Comparison of ENCODE assay signal across 30 mouse cellular contexts in genomic region chr9:11872059-11872458, GRCm38 (mm10).
"Had no signal": no experiment of that assay in that cellular context is flagged by ENCODE, and none has a peak within 500 bp of the region (broad histone marks: within the 10 kb centered on the region; RNA-seq: fewer than 3 reads in every experiment).

No protein-coding gene starts in this region.

- H3K9ac ChIP-seq: heart, embryonic 12.5 days; heart, embryonic 13.5 days; heart, embryonic 15.5 days; hindbrain, embryonic 12.5 days; hindbrain, embryonic 13.5 days; hindbrain, embryonic 14.5 days; hindbrain, embryonic 15.5 days; intestine, embryonic 15.5 days; kidney, embryonic 15.5 days had no signal

- H3K27me3 ChIP-seq: heart, embryonic 12.5 days; heart, embryonic 13.5 days; heart, embryonic 15.5 days; hindbrain, embryonic 12.5 days; hindbrain, embryonic 13.5 days; hindbrain, embryonic 15.5 days; intestine, embryonic 15.5 days; kidney, embryonic 15.5 days had no signal

- H3K27ac ChIP-seq: heart, embryonic 10.5 days; heart, embryonic 13.5 days; heart, embryonic 15.5 days; hindbrain, embryonic 10.5 days; hindbrain, embryonic 12.5 days; hindbrain, embryonic 13.5 days; hindbrain, embryonic 14.5 days; hindbrain, embryonic 15.5 days; hindbrain, postnatal 0 days; intestine, embryonic 15.5 days; kidney, embryonic 15.5 days; kidney, postnatal 0 days; left cerebral cortex, adult 2 months had no signal

- DNase-seq: heart, postnatal 10 days; heart, postnatal 14 days; heart, postnatal 36 days; heart, postnatal 4 days; kidney, adult 11 months; kidney, adult 18-20 months; kidney, adult 2 months; kidney, adult 8-10 months; kidney, adult 9 months; kidney, postnatal 10 days; kidney, postnatal 14 days; kidney, postnatal 25 days; kidney, postnatal 36 days; kidney, postnatal 4 days; layer of hippocampus, adult 9-11 months; layer of hippocampus, postnatal 36 days had no signal

- H3K36me3 ChIP-seq: heart, embryonic 10.5 days; heart, embryonic 12.5 days; heart, embryonic 13.5 days; heart, embryonic 15.5 days; hindbrain, embryonic 10.5 days; hindbrain, embryonic 12.5 days; hindbrain, embryonic 13.5 days; hindbrain, embryonic 15.5 days; intestine, embryonic 15.5 days; kidney, embryonic 15.5 days had no signal

- H3K4me1 ChIP-seq: heart, embryonic 10.5 days; heart, embryonic 12.5 days; heart, embryonic 13.5 days; heart, embryonic 15.5 days; hindbrain, embryonic 10.5 days; hindbrain, embryonic 12.5 days; hindbrain, embryonic 13.5 days; hindbrain, embryonic 15.5 days; intestine, embryonic 15.5 days; kidney, embryonic 15.5 days had no signal

- H3K9me3 ChIP-seq: heart, embryonic 10.5 days; heart, embryonic 12.5 days; heart, embryonic 13.5 days; heart, embryonic 15.5 days; hindbrain, embryonic 10.5 days; hindbrain, embryonic 12.5 days; hindbrain, embryonic 13.5 days; hindbrain, embryonic 15.5 days; intestine, embryonic 15.5 days; kidney, embryonic 15.5 days had no signal

- H3K4me3 ChIP-seq: heart, embryonic 10.5 days; heart, embryonic 12.5 days; heart, embryonic 13.5 days; heart, embryonic 15.5 days; hindbrain, embryonic 10.5 days; hindbrain, embryonic 12.5 days; hindbrain, embryonic 13.5 days; hindbrain, embryonic 15.5 days; intestine, embryonic 15.5 days; kidney, embryonic 15.5 days; left cerebral cortex, adult 2 months had no signal
